Mouse (Mus musculus) forebrain, embryonic 10.5 days (tissue): ENCODE measurements around the gene Wdr31. TPM values are rescaled to one million over a fixed set of nuclear protein-coding genes. Genes with fewer than 3 reads are reported as not detected.
A peak's percentile ranks its signal among the peaks of the same experiment; 100 is the strongest.

Source experiments
- DNase-seq: peaks from one replicate; pipeline ENCODE4 v3.0.0-alpha.2; 2017; ENCODE audit warnings: low spot score; ENCODE audit errors: extremely low spot score
- H3K27ac ChIP-seq: fragments of 300-500 bp; sonication (generic); 2 replicates; pipeline ENCODE4 v1.5.1; 2016; ENCODE audit warnings: mild to moderate bottlenecking
- H3K27me3 ChIP-seq: fragments of 300-500 bp; sonication (generic); 2 replicates; pipeline ENCODE4 v1.6.1; 2016; ENCODE audit warnings: mild to moderate bottlenecking; ENCODE audit not compliant: poor library complexity, severe bottlenecking
- H3K36me3 ChIP-seq: fragments of 300-500 bp; sonication (generic); replicated peaks from 2 replicates; pipeline ENCODE4 v1.6.1; 2016; ENCODE audit warnings: mild to moderate bottlenecking, moderate library complexity
- H3K4me1 ChIP-seq: fragments of 300-500 bp; sonication (generic); 2 replicates; pipeline ENCODE4 v1.6.1; 2016
- H3K4me3 ChIP-seq: fragments of 300-500 bp; sonication (generic); 2 replicates; pipeline ENCODE4 v1.5.1; 2016; ENCODE audit warnings: mild to moderate bottlenecking, moderate library complexity
- H3K9me3 ChIP-seq: fragments of 300-500 bp; sonication (generic); 2 replicates; pipeline ENCODE4 v1.6.1; 2016; ENCODE audit warnings: mild to moderate bottlenecking, moderate library complexity
- WGBS: fragments of 180-500 bp; shearing (Covaris S2); methylation state at CpG from one replicate; pipeline ENCODE4 v1.1.7; 2016; 5-methylcytosine and 5-hydroxymethylcytosine counted together
- polyA plus RNA-seq: library from polyadenylated mRNA; unstranded; fragments of >200 nt; fragmentation: Nextera tagmentation; extraction: Ambion mirVana; gene quantifications from 2 replicates; pipeline ENCODE4 v1.2.1, GENCODE M21; 2016

Wdr31 gene
- polyA plus RNA-seq, 1 experiment from 2014 or later = 17.4 TPM

GRCm38 (mm10) chr4:62430678-62431077 lies 40.0 kb downstream of the Wdr31 start:
- H3K27ac ChIP-seq = no peak overlapping the region
- no peak for DNase-seq

GRCm38 (mm10) chr4:62429616-62430015 lies 41.1 kb downstream of the Wdr31 start:
- no peaks in the 10 kb centered on the region for H3K9me3 ChIP-seq
- H3K27ac ChIP-seq = no peak overlapping the region
- no peak overlapping the region for H3K4me3 ChIP-seq
- H3K36me3 ChIP-seq = peaks cover 16% of the 10 kb centered on the region
- WGBS = 90% methylated on average over 9 of the region's 9 CpGs
- H3K4me1 ChIP-seq = no peaks in the 10 kb centered on the region
- no peaks in the 10 kb centered on the region for H3K27me3 ChIP-seq
- no peak for DNase-seq

More at GRCm38 (mm10) chr4:62430678-62431077, 40.0 kb downstream of the Wdr31 start:
- Histone ChIP-seq H3K9me3 (no peaks in the 10 kb centered on the region), H3K4me1 (no peaks in the 10 kb centered on the region), H3K27me3 (no peaks in the 10 kb centered on the region), H3K4me3 (no peak overlapping the region), H3K36me3 (peaks cover 6% of the 10 kb centered on the region)

DNA sequence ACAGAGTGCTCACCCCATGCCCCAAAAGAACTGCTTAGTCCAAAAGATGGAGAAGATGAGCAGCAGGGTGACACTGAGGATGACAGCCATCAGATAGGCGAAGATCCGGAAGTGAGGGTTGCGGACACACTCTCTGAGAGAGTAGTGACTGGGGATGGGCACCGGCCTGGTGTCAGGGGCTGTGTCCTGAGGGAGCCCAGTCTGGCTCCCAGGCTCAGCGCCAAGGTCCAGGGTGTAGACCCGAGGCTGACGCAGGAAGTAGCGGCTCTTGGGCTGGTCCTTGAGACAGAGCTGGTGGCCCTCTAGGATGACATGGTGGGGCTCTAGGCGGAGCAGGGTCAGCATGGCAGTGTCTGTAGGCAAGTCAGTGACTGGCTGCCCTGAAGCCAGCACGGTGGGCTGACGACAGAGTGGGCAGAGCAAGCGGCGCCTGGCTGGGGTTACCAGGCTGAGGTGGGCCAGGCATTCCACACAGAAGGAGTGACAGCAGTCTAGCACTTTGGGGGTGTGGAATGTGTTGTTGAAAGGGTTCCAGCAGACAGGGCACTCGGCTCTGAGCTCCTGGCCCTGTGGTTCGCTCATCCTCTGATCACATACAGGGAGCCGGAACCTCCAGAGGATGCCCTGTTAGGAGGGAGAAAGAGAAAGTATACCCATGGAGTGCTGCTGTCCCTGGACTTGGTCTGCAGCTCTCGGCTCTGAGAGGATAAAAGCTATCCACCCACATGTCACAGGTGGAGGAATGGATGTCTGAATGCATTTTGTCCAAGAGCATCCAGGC lies 42.5 kb downstream of the Wdr31 start:
- Histone ChIP-seq H3K27ac (no peak overlapping the region), H3K4me1 (no peaks in the 10 kb centered on the region)
- 79% methylated on average over 17 of the region's 17 CpGs for WGBS

GRCm38 (mm10) chr4:62425891-62426290 lies 44.8 kb downstream of the Wdr31 start:
- DNase-seq = no peak
- H3K4me3 ChIP-seq = no peak overlapping the region
- no peak overlapping the region for H3K27ac ChIP-seq
- H3K36me3 ChIP-seq = peaks cover 54% of the 10 kb centered on the region
- H3K4me1 ChIP-seq = no peaks in the 10 kb centered on the region
- H3K27me3 ChIP-seq = no peaks in the 10 kb centered on the region
- no peaks in the 10 kb centered on the region for H3K9me3 ChIP-seq
- WGBS = 91% methylated on average over 4 of the region's 4 CpGs

More for the DNA sequence above, 42.5 kb downstream of the Wdr31 start:
- Histone ChIP-seq H3K27me3 (no peaks in the 10 kb centered on the region), H3K4me3 (no peak overlapping the region), H3K9me3 (no peaks in the 10 kb centered on the region), H3K36me3 (peaks cover 31% of the 10 kb centered on the region)
- DNase-seq = no peak

GRCm38 (mm10) chr4:62419091-62419490 lies 51.6 kb downstream of the Wdr31 start:
- Histone ChIP-seq H3K4me3 (no peak overlapping the region), H3K27ac (no peak overlapping the region), H3K27me3 (no peaks in the 10 kb centered on the region), H3K9me3 (no peaks in the 10 kb centered on the region), H3K36me3 (peaks cover 100% of the 10 kb centered on the region), H3K4me1 (no peaks in the 10 kb centered on the region)
- no peak for DNase-seq
- WGBS = 96% methylated on average over 6 of the region's 6 CpGs

- H3K9me3 ChIP-seq = no peaks in the 10 kb centered on the region
- DNase-seq = no peak
- H3K27me3 ChIP-seq = no peaks in the 10 kb centered on the region
- 94% methylated on average over 8 of the region's 8 CpGs for WGBS
- H3K4me3 ChIP-seq = no peak overlapping the region
- H3K4me1 ChIP-seq = no peaks in the 10 kb centered on the region
- H3K27ac ChIP-seq = no peak overlapping the region
- peaks cover 100% of the 10 kb centered on the region for H3K36me3 ChIP-seq
Measured at GRCm38 (mm10) chr4:62418448-62418847, 52.2 kb downstream of the Wdr31 start.

GRCm38 (mm10) chr4:62411606-62412005 lies 59.1 kb downstream of the Wdr31 start:
- WGBS = 94% methylated on average over 10 of the region's 10 CpGs
- Histone ChIP-seq H3K4me3 (no peak overlapping the region), H3K9me3 (no peaks in the 10 kb centered on the region), H3K27me3 (no peaks in the 10 kb centered on the region), H3K36me3 (peaks cover 61% of the 10 kb centered on the region), H3K4me1 (peaks cover 19% of the 10 kb centered on the region), H3K27ac (no peak overlapping the region)
- no peak for DNase-seq

DNA sequence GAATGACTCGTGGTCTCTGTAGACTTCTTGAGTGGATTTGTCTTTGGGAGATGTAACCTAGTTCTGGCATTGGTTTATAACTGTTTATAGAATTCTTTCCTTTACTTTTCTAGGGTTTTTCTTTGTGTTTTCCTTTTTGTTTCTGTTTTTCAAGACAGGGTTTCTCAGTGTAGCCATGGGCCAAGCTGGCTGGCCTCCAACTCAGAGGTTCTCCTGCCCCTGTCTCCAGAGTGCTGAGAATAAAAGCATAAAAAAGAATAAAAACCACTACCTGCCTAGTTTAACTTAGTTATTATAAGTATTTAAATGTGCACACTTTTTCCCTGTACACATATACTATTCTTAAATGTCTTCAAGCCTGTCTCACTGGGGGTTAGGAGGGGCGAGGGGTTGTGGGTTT lies 60.4 kb downstream of the Wdr31 start:
- 92% methylated on average over 2 of the region's 2 CpGs for WGBS
- Histone ChIP-seq H3K9me3 (no peaks in the 10 kb centered on the region), H3K4me1 (peaks cover 27% of the 10 kb centered on the region), H3K27me3 (no peaks in the 10 kb centered on the region), H3K27ac (no peak overlapping the region), H3K36me3 (peaks cover 58% of the 10 kb centered on the region), H3K4me3 (peak overlapping the region; percentile 85)
- no peak for DNase-seq

DNA sequence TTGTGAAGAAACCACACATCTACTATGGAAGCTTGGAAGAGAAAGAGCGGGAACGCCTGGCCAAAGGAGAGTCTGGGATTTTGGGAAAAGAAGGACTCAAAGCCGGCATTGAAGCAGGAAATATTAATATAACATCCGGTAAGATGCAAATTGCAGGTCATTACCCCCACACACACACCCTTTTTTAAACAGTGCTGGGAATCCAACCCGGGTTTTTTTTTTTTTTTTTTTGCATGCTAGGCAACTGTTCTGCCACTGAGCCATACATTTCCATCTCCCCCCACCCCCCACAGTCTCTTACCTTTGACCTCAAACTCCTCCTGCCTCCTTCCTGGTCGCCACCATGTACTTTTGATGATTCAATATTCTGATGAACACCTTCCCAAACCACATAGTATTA lies 61.1 kb downstream of the Wdr31 start:
- 55% methylated on average over 6 of the region's 6 CpGs for WGBS
- Histone ChIP-seq H3K27ac (peak overlapping the region; percentile 93), H3K36me3 (peaks cover 58% of the 10 kb centered on the region), H3K9me3 (no peaks in the 10 kb centered on the region), H3K4me3 (peak overlapping the region; percentile 85), H3K4me1 (peaks cover 27% of the 10 kb centered on the region), H3K27me3 (no peaks in the 10 kb centered on the region)
- no peak for DNase-seq

DNA sequence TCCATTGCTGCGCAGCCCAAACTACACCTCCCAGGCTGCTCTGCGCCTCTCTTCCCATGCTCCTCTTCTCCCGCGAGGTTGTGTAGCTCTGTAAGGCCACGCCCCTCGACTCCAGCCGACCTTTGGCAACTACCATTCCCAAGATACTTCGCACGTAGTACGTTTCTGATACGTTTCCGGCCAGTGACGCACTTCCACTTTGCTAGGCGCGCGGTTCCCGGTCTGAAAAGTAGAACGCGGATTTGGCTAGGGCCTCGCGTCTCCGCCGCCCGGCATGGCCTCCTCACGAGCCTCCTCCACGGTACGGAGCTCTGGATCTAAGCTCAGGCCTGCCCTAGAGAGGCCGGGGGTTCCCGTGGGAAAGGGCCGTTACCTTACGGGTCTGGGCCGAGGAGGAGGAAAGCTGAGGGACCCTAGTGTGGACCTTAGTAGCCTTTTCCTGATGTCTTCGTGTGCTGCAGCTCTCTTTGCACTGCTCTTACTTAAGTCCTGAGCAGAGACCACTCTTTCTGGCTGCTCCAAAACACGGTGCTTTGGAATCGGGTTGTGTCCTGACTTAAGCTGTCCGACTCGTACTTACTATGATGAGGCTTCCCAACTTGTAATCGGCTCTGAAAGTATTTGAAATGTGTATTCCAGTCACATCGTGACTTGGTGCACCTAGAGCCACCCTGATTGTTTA lies 62.0 kb downstream of the Wdr31 start, which contains the start of the genes Cdc26 and Prpf4:
Gene Cdc26 (minus strand): TSS at position 42 of the 682 bp plus-strand sequence.
Gene Prpf4 (plus strand): TSS at position 197 of the 682 bp plus-strand sequence.
- Histone ChIP-seq H3K9me3 (no peaks in the 10 kb centered on the region), H3K4me1 (peaks cover 27% of the 10 kb centered on the region), H3K27me3 (no peaks in the 10 kb centered on the region), H3K4me3 (peak within 1 kb of the TSS; percentile 85), H3K36me3 (peaks cover 58% of the 10 kb centered on the region), H3K27ac (peak within 1 kb of the TSS; percentile 93)
- WGBS = under 1% methylated on average over 39 of the region's 39 CpGs
- DNase-seq = peak; percentile 98

- H3K36me3 ChIP-seq = peaks cover 58% of the 10 kb centered on the region
- peaks cover 27% of the 10 kb centered on the region for H3K4me1 ChIP-seq
- H3K4me3 ChIP-seq = peak overlapping the region; percentile 85
- peak; percentile 68 for DNase-seq
- no peaks in the 10 kb centered on the region for H3K9me3 ChIP-seq
- under 1% methylated on average over 35 of the region's 35 CpGs for WGBS
- peak overlapping the region; percentile 93 for H3K27ac ChIP-seq
- H3K27me3 ChIP-seq = no peaks in the 10 kb centered on the region
Measured at GRCm38 (mm10) chr4:62407730-62408582, 62.7 kb downstream of the Wdr31 start.

GRCm38 (mm10) chr4:62406133-62406532 lies 64.6 kb downstream of the Wdr31 start:
- Histone ChIP-seq H3K27ac (no peak overlapping the region), H3K4me3 (peak overlapping the region; percentile 15; the same call in 1 of the 2 replicates), H3K27me3 (no peaks in the 10 kb centered on the region), H3K4me1 (peaks cover 27% of the 10 kb centered on the region), H3K9me3 (no peaks in the 10 kb centered on the region), H3K36me3 (peaks cover 58% of the 10 kb centered on the region)
- DNase-seq = no peak
- 91% methylated on average over 4 of the region's 4 CpGs for WGBS
